8 mouse cellular contexts compared by ENCODE assay signal in the genomic region with DNA sequence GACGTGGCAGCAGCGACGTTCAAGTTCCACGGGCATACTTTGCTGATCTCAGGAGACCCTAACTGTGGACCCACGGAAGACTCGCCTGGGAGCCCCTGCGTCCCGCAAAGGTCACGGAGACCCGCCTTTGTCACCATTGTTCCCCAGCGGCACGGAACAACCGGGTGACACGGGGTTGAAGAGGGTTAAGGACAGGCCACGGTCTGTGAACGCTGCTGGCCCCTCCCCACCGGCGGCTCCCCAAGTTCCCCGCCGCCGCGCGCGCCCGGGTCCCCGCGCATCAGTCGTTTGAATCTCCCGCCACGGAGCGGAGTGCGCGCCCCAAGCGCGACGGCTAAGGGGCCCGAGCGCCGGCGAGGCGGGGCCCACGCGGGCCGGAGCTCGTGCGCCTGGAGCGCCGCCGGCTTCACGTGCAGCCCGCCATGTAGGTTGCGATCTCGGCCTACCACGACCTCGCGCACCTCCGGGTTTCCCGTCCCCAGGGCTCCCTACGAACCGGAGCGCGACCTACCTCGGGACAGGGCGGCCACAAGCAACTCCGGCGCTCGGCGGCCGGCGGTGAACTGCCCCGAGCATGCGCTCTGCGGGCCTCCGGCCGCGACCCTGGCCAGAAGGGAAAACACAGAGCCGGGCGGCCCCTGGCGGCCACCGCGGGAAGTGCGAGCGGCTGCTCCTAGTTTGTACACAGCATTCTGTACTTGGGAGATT. TPM values are rescaled to one million over a fixed set of nuclear protein-coding genes. Genes with fewer than 3 reads are reported as not detected.
A peak's percentile ranks its signal among the peaks of the same experiment; 100 is the strongest.
DNase-seq lines count a peak whose midpoint lies in the region; ATAC-seq and TF ChIP-seq lines count a peak whose summit lies in the region.

No protein-coding gene starts in this region.

- H3K4me3 ChIP-seq in ES-E14 (ENCODE audit: insufficient read depth in 1 of 2, low read depth in 1 of 2, low read length in 2 of 2, poor library complexity in 1 of 2, severe bottlenecking in 1 of 2): peak overlapping the region; percentile 87 to 98
- peak overlapping the region; percentile 92 for H3K4me3 ChIP-seq in forebrain, embryonic 15.5 days
- peak overlapping the region; percentile 79 for H3K4me3 ChIP-seq in neural tube, embryonic 14.5 days (ENCODE audit: low read depth, low read length)

- in situ Hi-C loops in ES-E14 (cut with MboI; ENCODE audit: low sequenced_read_pairs in 2 of 2, unreplicated experiment in 2 of 2): no loop called here

- peaks cover 4% of the 10 kb centered on the region; the same call in 1 of the 2 replicates for H3K36me3 ChIP-seq in ES-E14 (ENCODE audit: control insufficient read depth, insufficient read depth, low read length, poor library complexity, severe bottlenecking)
- H3K36me3 ChIP-seq in forebrain, embryonic 15.5 days: no peaks in the 10 kb centered on the region
- no peaks in the 10 kb centered on the region for H3K36me3 ChIP-seq in neural tube, embryonic 14.5 days (ENCODE audit: control insufficient read depth, insufficient read depth, low read length)

- peaks cover 2 to 15% of the 10 kb centered on the region in 2 experiments; a peak in 3 of 4 replicates for H3K4me1 ChIP-seq in ES-E14 (ENCODE audit: control insufficient read depth in 2 of 2, insufficient read depth in 2 of 2, low read length in 2 of 2, poor library complexity in 1 of 2)
- peaks cover 25% of the 10 kb centered on the region for H3K4me1 ChIP-seq in forebrain, embryonic 15.5 days
- H3K4me1 ChIP-seq in neural tube, embryonic 14.5 days (ENCODE audit: control insufficient read depth, insufficient read depth, low read length): peaks cover 13% of the 10 kb centered on the region

- ATAC-seq in forebrain, embryonic 15.5 days (replicated peaks): peak; percentile 88
- ATAC-seq in neural tube, embryonic 14.5 days (ENCODE audit: low read depth): peak; percentile 89

- H3K9ac ChIP-seq in ES-E14 (ENCODE audit: insufficient read depth, low read depth, low read length, poor library complexity, severe bottlenecking): peak overlapping the region; percentile 99
- H3K9ac ChIP-seq in forebrain, embryonic 15.5 days (replicated peaks): peak overlapping the region; percentile 85
- peak overlapping the region; percentile 77 for H3K9ac ChIP-seq in neural tube, embryonic 14.5 days (replicated peaks; ENCODE audit: low read depth, low read length)

- WGBS in forebrain, embryonic 15.5 days: under 1% methylated on average over 83 of the region's 83 CpGs
- WGBS in neural tube, embryonic 14.5 days: under 1% methylated on average over 80 of the region's 83 CpGs

- H3K27ac ChIP-seq in ES-E14 (ENCODE audit: insufficient read depth, low read depth, low read length, poor library complexity, severe bottlenecking): peak overlapping the region; percentile 80
- peak overlapping the region; percentile 65 for H3K27ac ChIP-seq in forebrain, embryonic 15.5 days (replicated peaks)
- no peak overlapping the region; the same call in 1 of the 2 replicates for H3K27ac ChIP-seq in neural tube, embryonic 14.5 days (ENCODE audit: low read depth, low read length)

- intact Hi-C loops in heart, postnatal 25 days (cut with DNase I): loop anchor here (1.0 to 5.0 kb wide), 3 partner anchors 52 to 167 kb away; partner anchors contain the start of genes Sesn2 and Ythdf2

- peak overlapping the region; percentile 82 for H3K4me2 ChIP-seq in forebrain, embryonic 15.5 days (replicated peaks)
- H3K4me2 ChIP-seq in neural tube, embryonic 14.5 days (ENCODE audit: low read depth, low read length): peak overlapping the region; percentile 98

- no peaks in the 10 kb centered on the region for H3K27me3 ChIP-seq in forebrain, embryonic 15.5 days
- H3K27me3 ChIP-seq in neural tube, embryonic 14.5 days (ENCODE audit: control insufficient read depth, insufficient read depth, low read length): no peaks in the 10 kb centered on the region

- no peaks in the 10 kb centered on the region for H3K9me3 ChIP-seq in ES-E14 (ENCODE audit: control insufficient read depth, insufficient read depth, low read depth, low read length)
- H3K9me3 ChIP-seq in forebrain, embryonic 15.5 days: no peaks in the 10 kb centered on the region
- no peaks in the 10 kb centered on the region for H3K9me3 ChIP-seq in neural tube, embryonic 14.5 days (ENCODE audit: control insufficient read depth, low read length)

- DNase-seq in ES-E14 (ENCODE audit: low read depth, low spot score): peak; percentile 77
- peak; percentile 90 for DNase-seq in cerebellum, adult 11-12 months
- peak; percentile 87 for DNase-seq in heart, postnatal 25 days (ENCODE audit: low spot score)
- peak; percentile 85 to 98 for DNase-seq in layer of hippocampus, adult 18-20 months (ENCODE audit: low spot score in 2 of 2)
- peak; percentile 91 to 94 for DNase-seq in lung, adult 18-20 months
- DNase-seq in testis, postnatal 10 days (ENCODE audit: low spot score): peak; percentile 98

TF ChIP-seq in ES-E14, 5 proteins besides CTCF, POLR2A, EP300 and RAD21:
- TF ChIP-seq CHD2 (IDR thresholded peaks at IDR 0.05; ENCODE audit: low read depth, low read length) (no peak), ZNF384 (IDR thresholded peaks at IDR 0.05; ENCODE audit: low read depth, low read length) (no peak), ZC3H11A (IDR thresholded peaks at IDR 0.05; ENCODE audit: borderline replicate concordance, low read depth, low read length) (no peak), MAFK (IDR thresholded peaks at IDR 0.05; ENCODE audit: insufficient read depth, low read depth, low read length) (no peak), HCFC1 (IDR thresholded peaks at IDR 0.05; ENCODE audit: borderline replicate concordance, insufficient read depth, low read length) (peak; percentile 42; the same call in 1 of the 2 replicates)

RNA-seq across cellular contexts. Expression of gene Rcc1, which starts 8.1 kb away (rescaled TPM):
- 107 and 117 TPM in 2 replicates for total RNA-seq in ES-E14 (2012; rRNA removed)
- 53.3 and 55.1 TPM in 2 replicates for polyA plus RNA-seq in forebrain, embryonic 15.5 days (2015; fragmentation: Nextera tagmentation; extraction: Ambion mirVana)
- 1 to 10 TPM; 8.6 to 8.9 TPM for total RNA-seq in heart, postnatal 25 days (2021)
- total RNA-seq in layer of hippocampus, adult 18-20 months (2021): 10 to 100 TPM in 1 of 2 experiments, 1 to 10 TPM in 1; 9.8 to 12.3 TPM
- 14.0 and 22.1 TPM in 2 replicates for polyA plus RNA-seq in neural tube, embryonic 14.5 days (2014; fragmentation: Nextera tagmentation; extraction: Ambion mirVana)

RNA-seq across cellular contexts. Expression of gene Trnau1ap, which starts 16.0 kb away (rescaled TPM):
- 48.6 and 61.8 TPM in 2 replicates for total RNA-seq in ES-E14 (2012; rRNA removed)
- polyA plus RNA-seq in forebrain, embryonic 15.5 days (2015; fragmentation: Nextera tagmentation; extraction: Ambion mirVana): 86.3 and 92.3 TPM in 2 replicates
- 10 to 100 TPM; 22.2 to 23.7 TPM for total RNA-seq in heart, postnatal 25 days (2021)
- 10 to 100 TPM; 21.9 to 22.0 TPM for total RNA-seq in layer of hippocampus, adult 18-20 months (2021)
- polyA plus RNA-seq in neural tube, embryonic 14.5 days (2014; fragmentation: Nextera tagmentation; extraction: Ambion mirVana): 66.0 and 71.9 TPM in 2 replicates

RNA-seq across cellular contexts. Expression of gene Rab42, which starts 42.1 kb away (rescaled TPM):
- 0.69 and 1.1 TPM in 2 replicates for total RNA-seq in ES-E14 (2012; rRNA removed)
- 0.60 and 1.0 TPM in 2 replicates for polyA plus RNA-seq in forebrain, embryonic 15.5 days (2015; fragmentation: Nextera tagmentation; extraction: Ambion mirVana)
- 1 to 10 TPM in 1 of 2 experiments, under 1 TPM in 1; 0.57 to 1.1 TPM for total RNA-seq in heart, postnatal 25 days (2021)
- total RNA-seq in layer of hippocampus, adult 18-20 months (2021): 1 to 10 TPM; 1.2 to 2.5 TPM
- 1.4 and 3.0 TPM in 2 replicates for polyA plus RNA-seq in neural tube, embryonic 14.5 days (2014; fragmentation: Nextera tagmentation; extraction: Ambion mirVana)
